In the genomic region with DNA sequence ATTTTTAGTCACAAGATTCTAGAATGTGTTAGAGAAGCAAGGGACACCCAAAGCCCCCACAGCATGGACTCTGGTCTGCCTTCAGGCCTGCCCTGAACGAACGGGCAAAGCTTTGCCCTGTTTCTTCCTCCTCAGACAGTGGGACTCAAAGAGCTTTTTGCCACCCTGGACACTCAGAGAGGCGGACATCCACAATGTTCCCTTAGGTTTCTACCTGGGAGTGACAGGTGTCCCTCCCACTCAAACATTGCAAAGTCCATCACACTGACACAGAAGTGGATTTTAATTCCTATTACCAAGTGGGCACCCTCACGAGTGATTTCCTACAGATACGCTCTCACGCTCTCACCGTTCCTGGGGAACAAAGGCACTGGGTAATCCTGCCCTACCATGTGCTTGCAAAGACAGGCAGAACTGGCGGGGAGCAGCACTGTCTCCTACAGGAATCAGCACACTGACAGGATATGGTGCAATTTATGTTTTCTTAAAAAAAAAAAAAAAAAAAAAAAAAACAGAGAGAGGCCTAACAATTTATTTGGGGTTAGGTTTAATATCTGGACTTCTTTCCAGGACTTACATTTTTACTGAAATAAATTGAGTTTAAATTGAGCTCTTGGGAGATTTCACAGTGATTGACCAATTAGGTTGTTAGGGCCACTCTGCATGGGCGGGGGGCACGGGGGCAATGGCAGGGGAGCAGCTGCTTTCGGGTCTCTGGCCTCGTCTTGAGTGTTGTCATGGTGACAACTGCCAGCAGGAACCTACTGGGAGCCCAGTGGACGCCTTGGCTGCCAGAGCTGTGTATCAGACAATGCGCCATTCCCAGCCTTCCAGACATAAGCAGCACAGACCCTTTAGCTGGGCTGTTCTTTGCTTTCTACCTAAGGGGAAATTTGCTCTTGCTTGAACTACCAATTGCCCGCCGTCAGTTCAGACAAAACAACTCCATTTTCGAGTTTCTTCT, we compare ENCODE assay signal across 13 mouse cellular contexts.
DNase-seq lines count a peak whose midpoint lies in the region; ATAC-seq and TF ChIP-seq lines count a peak whose summit lies in the region.
"Had no signal": no experiment of that assay in that cellular context is flagged by ENCODE, and none has a peak within 500 bp of the region (broad histone marks: within the 10 kb centered on the region; RNA-seq: fewer than 3 reads in every experiment).

No protein-coding gene starts in this region.

- TF ChIP-seq POLR2A in MEL (IDR thresholded peaks at IDR 0.05; ENCODE audit: control insufficient read depth in 1 of 2, insufficient read depth in 1 of 2, low read depth in 1 of 2, low read length in 2 of 2, poor library complexity in 1 of 2) = no peak

- H3K27me3 ChIP-seq in MEL (ENCODE audit: control insufficient read depth in 1 of 2, insufficient read depth in 2 of 2, low read length in 2 of 2) = no peaks in the 10 kb centered on the region
- no peaks in the 10 kb centered on the region for H3K27me3 ChIP-seq in forebrain, postnatal 0 days (ENCODE audit: insufficient read depth, low read length)
- H3K27me3 ChIP-seq in midbrain, embryonic 12.5 days = no peaks in the 10 kb centered on the region
- H3K27me3 ChIP-seq: heart, embryonic 12.5 days; liver, embryonic 13.5 days had no signal

- no peak for TF ChIP-seq CTCF in MEL (IDR thresholded peaks at IDR 0.05 in 2 of 3, conservative IDR thresholded peaks at IDR 0.05 in 1 of 3; ENCODE audit: control insufficient read depth in 1 of 3, insufficient read depth in 1 of 3, low read depth in 2 of 3, low read length in 3 of 3, poor library complexity in 1 of 3, severe bottlenecking in 1 of 3)
- TF ChIP-seq CTCF in forebrain, postnatal 0 days (IDR thresholded peaks at IDR 0.05; ENCODE audit: low read depth) = no peak
- no peak for TF ChIP-seq CTCF in layer of hippocampus, adult 2 months (conservative IDR thresholded peaks at IDR 0.05)

- WGBS in forebrain, postnatal 0 days = 34% methylated on average over 17 of the region's 17 CpGs
- 27% methylated on average over 17 of the region's 17 CpGs for whole genome bisulfite sequencing in midbrain, embryonic 12.5 days

- H3K4me2 ChIP-seq in forebrain, postnatal 0 days (ENCODE audit: low read depth) = no peak overlapping the region
- H3K4me2 ChIP-seq in midbrain, embryonic 12.5 days (replicated peaks) = peak overlapping the region; percentile 25
- H3K4me2 ChIP-seq: heart, embryonic 12.5 days; liver, embryonic 13.5 days had no signal

- no peaks in the 10 kb centered on the region for H3K4me1 ChIP-seq in MEL (ENCODE audit: control insufficient read depth in 1 of 2, insufficient read depth in 2 of 2, low read length in 2 of 2)
- peaks cover 12% of the 10 kb centered on the region; the same call in 1 of the 2 replicates for H3K4me1 ChIP-seq in forebrain, postnatal 0 days (ENCODE audit: insufficient read depth)
- peaks cover 26% of the 10 kb centered on the region for H3K4me1 ChIP-seq in midbrain, embryonic 12.5 days
- H3K4me1 ChIP-seq: heart, embryonic 12.5 days; liver, embryonic 13.5 days had no signal

- TF ChIP-seq EP300 in MEL (IDR thresholded peaks at IDR 0.05; ENCODE audit: low read depth in 1 of 2, low read length in 2 of 2) = no peak

- DNase-seq in MEL (ENCODE audit: low read depth, low spot score) = peak; percentile 1
- peak; percentile 75 for DNase-seq in embryo, embryonic 10.5 days (ENCODE audit: low spot score)
- DNase-seq in forebrain, postnatal 0 days = peak; percentile 66
- no peak for DNase-seq in T-cell, adult 2 months (ENCODE audit: low spot score)
- DNase-seq in lung, adult 18-20 months = no peak
- no peak for DNase-seq in layer of hippocampus, adult 2 months (ENCODE audit: low spot score in 2 of 2)
- DNase-seq in urinary bladder, postnatal 4 days (ENCODE audit: low spot score in 2 of 2) = no peak
- DNase-seq: cerebellum, adult 18-20 months; layer of hippocampus, adult 9-11 months; liver, embryonic 13.5 days had no signal

- no peaks in the 10 kb centered on the region for H3K36me3 ChIP-seq in MEL (ENCODE audit: control insufficient read depth in 1 of 2, insufficient read depth in 2 of 2, low read length in 2 of 2)
- H3K36me3 ChIP-seq in forebrain, postnatal 0 days (ENCODE audit: insufficient read depth) = no peaks in the 10 kb centered on the region
- no peaks in the 10 kb centered on the region for H3K36me3 ChIP-seq in midbrain, embryonic 12.5 days
- H3K36me3 ChIP-seq: heart, embryonic 12.5 days had no signal

- no peak overlapping the region for H3K4me3 ChIP-seq in MEL (ENCODE audit: control insufficient read depth in 1 of 2, insufficient read depth in 1 of 2, low read depth in 2 of 2, low read length in 2 of 2)
- no peak overlapping the region for H3K4me3 ChIP-seq in forebrain, postnatal 0 days (ENCODE audit: low read depth, low read length)
- no peak overlapping the region for H3K4me3 ChIP-seq in midbrain, embryonic 12.5 days
- H3K4me3 ChIP-seq in layer of hippocampus, adult 2 months = no peak overlapping the region
- H3K4me3 ChIP-seq: heart, embryonic 12.5 days; liver, embryonic 13.5 days had no signal

- TF ChIP-seq RAD21 in MEL (IDR thresholded peaks at IDR 0.05; ENCODE audit: low read depth, low read length) = no peak

- no peaks in the 10 kb centered on the region for H3K79me2 ChIP-seq in MEL (ENCODE audit: control insufficient read depth, insufficient read depth, low read length, poor library complexity)

- no peaks in the 10 kb centered on the region for H3K9me3 ChIP-seq in MEL (replicated peaks; ENCODE audit: insufficient read depth, low read length)
- H3K9me3 ChIP-seq in forebrain, postnatal 0 days (ENCODE audit: low read length) = no peaks in the 10 kb centered on the region
- no peaks in the 10 kb centered on the region for H3K9me3 ChIP-seq in midbrain, embryonic 12.5 days

- no peak overlapping the region for H3K27ac ChIP-seq in MEL (ENCODE audit: control insufficient read depth, low read depth, low read length)
- no peak overlapping the region for H3K27ac ChIP-seq in forebrain, postnatal 0 days (ENCODE audit: low read depth, low read length)
- peak overlapping the region; percentile 81 for H3K27ac ChIP-seq in midbrain, embryonic 12.5 days (replicated peaks)
- no peak overlapping the region for H3K27ac ChIP-seq in layer of hippocampus, adult 2 months
- H3K27ac ChIP-seq: liver, embryonic 13.5 days had no signal

- H3K9ac ChIP-seq in MEL (ENCODE audit: control insufficient read depth, low read depth, low read length, poor library complexity, severe bottlenecking) = no peak overlapping the region
- no peak overlapping the region for H3K9ac ChIP-seq in forebrain, postnatal 0 days
- no peak overlapping the region for H3K9ac ChIP-seq in midbrain, embryonic 12.5 days (replicated peaks)
- H3K9ac ChIP-seq: heart, embryonic 12.5 days; liver, embryonic 13.5 days had no signal

- peak; percentile 71 for ATAC-seq in forebrain, postnatal 0 days
- peak; percentile 96 for ATAC-seq in midbrain, embryonic 12.5 days (ENCODE audit: low FRiP score, low read depth)
- ATAC-seq: intestine, embryonic 16.5 days had no signal

TF ChIP-seq in MEL, 35 proteins besides CTCF, POLR2A, EP300 and RAD21:
- TF ChIP-seq GABPA (IDR thresholded peaks at IDR 0.05; ENCODE audit: low read depth, low read length) (no peak), MXI1 (IDR thresholded peaks at IDR 0.05; ENCODE audit: low read depth, low read length) (no peak), USF2 (IDR thresholded peaks at IDR 0.05; ENCODE audit: borderline replicate concordance in 1 of 2, insufficient read depth in 1 of 2, low read depth in 1 of 2, low read length in 2 of 2) (no peak), POLR2AphosphoS2 (IDR thresholded peaks at IDR 0.05; ENCODE audit: low read length) (no peak), E2F4 (IDR thresholded peaks at IDR 0.05; ENCODE audit: borderline replicate concordance, low read depth, low read length) (no peak), MEF2A (IDR thresholded peaks at IDR 0.05; ENCODE audit: extremely low read depth, insufficient replicate concordance, low read depth, low read length, poor library complexity, severe bottlenecking) (no peak), ZC3H11A (IDR thresholded peaks at IDR 0.05; ENCODE audit: low read depth, low read length) (no peak), SMC3 (IDR thresholded peaks at IDR 0.05; ENCODE audit: low read depth, low read length) (no peak), CHD1 (IDR thresholded peaks at IDR 0.05; ENCODE audit: low read depth, low read length) (no peak), ETS1 (IDR thresholded peaks at IDR 0.05; ENCODE audit: low read depth, low read length) (no peak), MAFK (IDR thresholded peaks at IDR 0.05; ENCODE audit: borderline replicate concordance, low read depth, low read length) (no peak), ELF1 (IDR thresholded peaks at IDR 0.05; ENCODE audit: low read depth, low read length) (no peak), MAZ (IDR thresholded peaks at IDR 0.05; ENCODE audit: low read depth, low read length) (no peak), POLR2AphosphoS5 (IDR thresholded peaks at IDR 0.05; ENCODE audit: borderline replicate concordance, low read depth, low read length) (no peak), TAL1 (IDR thresholded peaks at IDR 0.05; ENCODE audit: low read length) (no peak), SIN3A (IDR thresholded peaks at IDR 0.05; ENCODE audit: low read length) (no peak), GATA1 (IDR thresholded peaks at IDR 0.05; ENCODE audit: low read depth, low read length) (no peak)

Comparison
In these comparisons a context has a peak if more than half of its experiments do, and no peak if none do; other contexts are left out.
1. DNase-seq: peak in MEL (single experiment), embryo, embryonic 10.5 days (single experiment) and forebrain, postnatal 0 days (single experiment); none in T-cell, adult 2 months (single experiment), lung, adult 18-20 months (0 of 2), layer of hippocampus, adult 2 months (0 of 2) and urinary bladder, postnatal 4 days (0 of 2).